Mouse (Mus musculus): ENCODE measurements around the gene Hap1. TPM values are rescaled to one million over a fixed set of nuclear protein-coding genes. Genes with fewer than 3 reads are reported as not detected.

The Hap1 gene
- total and polyA plus RNA-seq, 3 experiments: 6.6 to 34.8 TPM; not detected in 1

GRCm38 (mm10) chr11:100315439-100315838 is 40.5 kb downstream of the Hap1 start:
- peaks cover 10 to 24% of the 10 kb centered on the region in 2 experiments; a peak in 3 of 4 replicates for H3K4me1 ChIP-seq (ENCODE audit: control insufficient read depth in 1 of 2, insufficient read depth in 2 of 2, low read length in 2 of 2)
- H3K27ac ChIP-seq (ENCODE audit: control insufficient read depth, low read depth, low read length): no peak overlapping the region
- no peak for TF ChIP-seq RCOR1 (IDR thresholded peaks at IDR 0.05; ENCODE audit: low read depth, low read length)
- TF ChIP-seq RAD21 (IDR thresholded peaks at IDR 0.05; ENCODE audit: low read depth, low read length): no peak
- TF ChIP-seq NELFE (IDR thresholded peaks at IDR 0.05; ENCODE audit: low read depth, low read length): no peak
- no peak for TF ChIP-seq USF1 (IDR thresholded peaks at IDR 0.05; ENCODE audit: low read depth, low read length)
- no peak for TF ChIP-seq ZMIZ1 (IDR thresholded peaks at IDR 0.05; ENCODE audit: low read depth, low read length)
- no peak for TF ChIP-seq SMC3 (IDR thresholded peaks at IDR 0.05; ENCODE audit: low read depth, low read length)
- no peak for TF ChIP-seq MEF2A (IDR thresholded peaks at IDR 0.05; ENCODE audit: extremely low read depth, insufficient replicate concordance, low read depth, low read length, poor library complexity, severe bottlenecking)

GRCm38 (mm10) chr11:100313424-100313823 is 42.5 kb downstream of the Hap1 start:
- H3K36me3 ChIP-seq (ENCODE audit: control insufficient read depth in 1 of 2, insufficient read depth in 2 of 2, low read length in 2 of 2): peaks cover 0 to 10% of the 10 kb centered on the region in 2 experiments; a peak in 2 of 4 replicates
- no peak for TF ChIP-seq RAD21 (IDR thresholded peaks at IDR 0.05; ENCODE audit: low read depth, low read length)
- TF ChIP-seq POLR2AphosphoS2 (IDR thresholded peaks at IDR 0.05; ENCODE audit: low read length): no peak
- TF ChIP-seq MAZ (IDR thresholded peaks at IDR 0.05; ENCODE audit: low read depth, low read length): no peak
- no peak for TF ChIP-seq UBTF (IDR thresholded peaks at IDR 0.05; ENCODE audit: borderline replicate concordance, insufficient read depth, low read depth, low read length)
- no peak for TF ChIP-seq ETS1 (IDR thresholded peaks at IDR 0.05; ENCODE audit: low read depth, low read length)
- TF ChIP-seq TAL1 (IDR thresholded peaks at IDR 0.05; ENCODE audit: low read length): no peak
- no peak for TF ChIP-seq MEF2A (IDR thresholded peaks at IDR 0.05; ENCODE audit: extremely low read depth, insufficient replicate concordance, low read depth, low read length, poor library complexity, severe bottlenecking)
- TF ChIP-seq TCF12 (IDR thresholded peaks at IDR 0.05; ENCODE audit: low read depth, low read length): no peak
- TF ChIP-seq JUND (IDR thresholded peaks at IDR 0.05; ENCODE audit: low read depth, low read length): no peak
- no peak for TF ChIP-seq USF1 (IDR thresholded peaks at IDR 0.05; ENCODE audit: low read depth, low read length)
- TF ChIP-seq GABPA (IDR thresholded peaks at IDR 0.05; ENCODE audit: low read depth, low read length): no peak
- TF ChIP-seq SIN3A (IDR thresholded peaks at IDR 0.05; ENCODE audit: low read length): no peak
- no peak for TF ChIP-seq MYC (IDR thresholded peaks at IDR 0.05; ENCODE audit: low read depth, low read length)
- TF ChIP-seq TBP (IDR thresholded peaks at IDR 0.05; ENCODE audit: low read depth, low read length): no peak
- TF ChIP-seq POLR2AphosphoS5 (IDR thresholded peaks at IDR 0.05; ENCODE audit: borderline replicate concordance, low read depth, low read length): no peak
- H3K9me3 ChIP-seq (replicated peaks; ENCODE audit: insufficient read depth, low read length): no peaks in the 10 kb centered on the region
- peaks cover 6 to 18% of the 10 kb centered on the region in 2 experiments; a peak in 3 of 4 replicates for H3K4me1 ChIP-seq (ENCODE audit: control insufficient read depth in 1 of 2, insufficient read depth in 2 of 2, low read length in 2 of 2)
- H3K27me3 ChIP-seq (ENCODE audit: control insufficient read depth in 1 of 2, insufficient read depth in 2 of 2, low read length in 2 of 2): no peaks in the 10 kb centered on the region
- no peak overlapping the region for H3K4me3 ChIP-seq (ENCODE audit: control insufficient read depth in 1 of 2, insufficient read depth in 1 of 2, low read depth in 2 of 2, low read length in 2 of 2)
- no peaks in the 10 kb centered on the region for H3K79me2 ChIP-seq (ENCODE audit: control insufficient read depth, insufficient read depth, low read length, poor library complexity)
- no peak for DNase-seq (ENCODE audit: low read depth, low spot score)
- H3K9ac ChIP-seq (ENCODE audit: control insufficient read depth, low read depth, low read length, poor library complexity, severe bottlenecking): no peak overlapping the region
- H3K27ac ChIP-seq (ENCODE audit: control insufficient read depth, low read depth, low read length): no peak overlapping the region

More at GRCm38 (mm10) chr11:100315439-100315838, 40.5 kb downstream of the Hap1 start:
- Histone ChIP-seq H3K36me3 (ENCODE audit: control insufficient read depth in 1 of 2, insufficient read depth in 2 of 2, low read length in 2 of 2) (peaks cover 0 to 16% of the 10 kb centered on the region in 2 experiments; a peak in 2 of 4 replicates), H3K4me3 (ENCODE audit: control insufficient read depth in 1 of 2, insufficient read depth in 1 of 2, low read depth in 2 of 2, low read length in 2 of 2) (no peak overlapping the region), H3K27me3 (ENCODE audit: control insufficient read depth in 1 of 2, insufficient read depth in 2 of 2, low read length in 2 of 2) (no peaks in the 10 kb centered on the region), H3K9me3 (replicated peaks; ENCODE audit: insufficient read depth, low read length) (no peaks in the 10 kb centered on the region), H3K9ac (ENCODE audit: control insufficient read depth, low read depth, low read length, poor library complexity, severe bottlenecking) (no peak overlapping the region), H3K79me2 (ENCODE audit: control insufficient read depth, insufficient read depth, low read length, poor library complexity) (peaks cover 6% of the 10 kb centered on the region)
- DNase-seq (ENCODE audit: low read depth, low spot score): no peak
